Mouse (Mus musculus): ENCODE results near the gene Atrn. TPM values are rescaled to one million over a fixed set of nuclear protein-coding genes. Genes with fewer than 3 reads are reported as not detected.
A peak's percentile ranks its signal among the peaks of the same experiment; 100 is the strongest.

The Atrn gene
- total RNA-seq (2015) (38.4 and 41.2 TPM in 2 replicates), total RNA-seq (2017) (30.4 and 33.0 TPM in 2 replicates)

GRCm38 (mm10) chr2:130905751-130906583 is at the start of gene Atrn, which contains the start of gene 4930402H24Rik:
Atrn (plus strand) TSS chr2:130906495.
4930402H24Rik (minus strand) TSS chr2:130906406.
- peak; percentile 97 for ATAC-seq (replicated peaks; ENCODE audit: poor library complexity)

DNA sequence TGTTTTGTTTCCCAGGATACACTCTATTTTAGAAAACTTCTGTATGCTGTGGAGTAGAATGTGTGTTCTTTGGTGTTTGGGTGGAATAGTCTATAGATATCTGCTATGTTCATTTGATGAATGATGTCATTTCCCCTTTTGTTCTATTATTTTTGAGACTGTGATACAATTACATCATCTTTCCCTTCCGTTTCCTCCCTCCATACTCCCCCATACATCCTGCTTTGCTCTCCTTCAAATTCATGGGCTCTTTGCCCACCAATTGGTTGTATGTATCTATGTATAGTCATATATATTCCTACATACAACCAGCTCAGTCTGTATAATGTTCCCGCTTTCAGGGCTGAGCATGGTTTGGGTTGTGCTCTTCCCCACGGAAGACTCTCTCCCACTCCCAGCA is 44.2 kb upstream of the Atrn start:
- no peak; the same call in 1 of the 2 replicates for ATAC-seq (replicated peaks; ENCODE audit: poor library complexity)

DNA sequence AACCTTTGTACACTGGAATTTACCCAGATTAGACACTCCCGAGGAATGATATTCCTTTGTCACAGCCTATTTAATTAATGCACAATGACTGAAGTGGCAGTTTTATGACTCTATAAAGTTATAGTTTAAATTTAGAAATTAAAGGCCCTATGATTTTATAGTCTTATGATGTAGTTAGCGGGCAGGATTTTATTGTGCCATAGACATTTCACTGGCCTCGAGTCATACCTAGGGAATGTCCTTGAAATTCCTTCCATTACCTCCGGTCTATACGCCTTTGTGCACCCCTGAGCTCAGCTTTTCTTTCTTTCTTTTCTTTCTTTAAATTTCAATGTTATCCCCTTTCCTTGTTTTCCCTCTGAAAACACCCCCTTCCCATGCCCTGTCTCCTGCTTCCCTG is 35.4 kb upstream of the Atrn start:
- ATAC-seq (replicated peaks; ENCODE audit: poor library complexity) = no peak

DNA sequence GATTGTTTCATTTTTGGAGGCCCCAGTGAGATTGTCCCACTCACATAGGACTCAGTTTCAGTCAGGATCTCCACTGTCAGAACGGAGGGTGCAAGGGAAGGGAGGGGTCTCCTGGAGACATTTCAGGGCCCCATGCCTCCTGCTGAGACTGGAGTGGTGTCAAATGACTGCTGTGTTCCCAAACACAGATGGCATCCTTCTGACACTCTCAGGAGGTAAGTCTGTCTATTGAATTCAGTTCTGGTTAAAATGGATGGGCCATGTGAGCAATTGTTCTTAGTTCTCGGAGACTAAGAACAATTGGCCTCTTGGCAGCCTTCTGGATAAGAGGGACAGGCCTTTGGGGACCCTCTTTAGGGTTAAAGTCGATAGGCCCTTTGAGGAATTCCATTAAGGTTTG is 28.9 kb upstream of the Atrn start:
- no peak for ATAC-seq (replicated peaks; ENCODE audit: poor library complexity)

GRCm38 (mm10) chr2:130886983-130887382 is 19.3 kb upstream of the Atrn start:
- no peak for ATAC-seq (replicated peaks; ENCODE audit: poor library complexity)

DNA sequence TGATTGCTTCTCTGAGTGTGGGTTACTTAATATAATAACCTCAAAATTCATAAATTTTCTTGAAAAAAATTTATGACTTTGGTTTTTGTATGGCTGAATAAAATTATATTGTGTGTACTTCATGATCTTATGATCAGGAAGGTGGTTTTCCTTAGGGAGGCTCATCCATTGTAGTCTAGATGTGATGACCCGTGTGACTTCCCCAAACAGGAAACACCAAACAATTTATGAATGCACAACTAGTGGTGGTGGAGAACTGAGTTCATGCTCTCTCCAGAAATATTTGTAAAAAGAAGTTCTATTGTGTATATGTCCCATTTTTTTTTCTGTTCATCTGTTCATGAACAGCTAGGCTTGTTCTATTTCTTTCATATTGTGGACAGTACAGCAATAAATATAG is 18.8 kb upstream of the Atrn start:
- no peak for ATAC-seq (replicated peaks; ENCODE audit: poor library complexity)

- no peak for ATAC-seq (replicated peaks; ENCODE audit: poor library complexity)
Observed at GRCm38 (mm10) chr2:130896944-130897343, 9.4 kb upstream of the Atrn start.

DNA sequence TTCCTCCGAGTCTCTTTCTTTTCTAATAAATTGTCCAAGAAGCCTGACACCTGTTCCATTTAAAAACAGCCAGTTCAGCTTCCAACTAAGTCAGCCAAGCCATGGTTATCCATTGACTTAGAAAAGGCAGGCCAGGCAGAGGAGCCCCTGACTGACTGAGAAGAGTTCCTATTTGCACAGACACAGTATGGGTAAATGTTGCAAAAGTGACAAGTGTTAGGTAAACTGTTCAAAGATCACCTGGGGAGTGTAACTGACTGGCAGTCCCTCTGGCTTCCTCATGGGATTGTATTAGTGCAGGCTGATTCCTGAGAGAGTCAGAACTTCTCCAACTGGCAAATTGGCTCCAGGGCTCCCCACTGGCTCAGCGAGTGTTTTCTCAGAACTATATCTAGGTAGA is 8.4 kb upstream of the Atrn start:
- no peak for ATAC-seq (replicated peaks; ENCODE audit: poor library complexity)

- no peak for ATAC-seq (replicated peaks; ENCODE audit: poor library complexity)
Observed at GRCm38 (mm10) chr2:130898783-130899182, 7.5 kb upstream of the Atrn start.

GRCm38 (mm10) chr2:130906584-130907315 is 455 bp downstream of the Atrn start:
- ATAC-seq (replicated peaks; ENCODE audit: poor library complexity) = peak; percentile 10; the same call in 1 of the 2 replicates

GRCm38 (mm10) chr2:130911691-130912090 is 5.4 kb downstream of the Atrn start:
- ATAC-seq (replicated peaks; ENCODE audit: poor library complexity) = no peak

GRCm38 (mm10) chr2:130914873-130915272 is 8.6 kb downstream of the Atrn start:
- ATAC-seq (replicated peaks; ENCODE audit: poor library complexity) = no peak

GRCm38 (mm10) chr2:130916521-130917147 is 10.3 kb downstream of the Atrn start:
- no peak for ATAC-seq (replicated peaks; ENCODE audit: poor library complexity)

DNA sequence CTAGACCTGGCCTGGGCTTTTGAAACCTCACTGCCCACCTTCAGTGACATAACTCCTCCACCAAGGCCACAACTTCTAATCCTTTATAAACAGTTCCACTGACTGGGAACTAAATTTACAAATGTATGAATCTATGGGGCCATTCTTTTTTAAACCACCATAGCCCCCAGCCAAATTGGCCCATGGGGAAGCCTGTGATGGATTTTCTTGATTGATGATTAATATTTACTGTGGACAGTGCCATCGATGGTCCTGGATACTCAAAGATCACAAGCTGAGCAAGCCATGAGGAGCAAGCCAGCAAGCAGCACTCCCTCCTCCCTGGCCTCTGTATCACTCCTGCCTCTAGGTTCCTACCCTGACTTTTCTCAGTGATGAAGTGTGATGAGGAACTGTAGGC is 11.4 kb downstream of the Atrn start:
- ATAC-seq (replicated peaks; ENCODE audit: poor library complexity) = no peak

DNA sequence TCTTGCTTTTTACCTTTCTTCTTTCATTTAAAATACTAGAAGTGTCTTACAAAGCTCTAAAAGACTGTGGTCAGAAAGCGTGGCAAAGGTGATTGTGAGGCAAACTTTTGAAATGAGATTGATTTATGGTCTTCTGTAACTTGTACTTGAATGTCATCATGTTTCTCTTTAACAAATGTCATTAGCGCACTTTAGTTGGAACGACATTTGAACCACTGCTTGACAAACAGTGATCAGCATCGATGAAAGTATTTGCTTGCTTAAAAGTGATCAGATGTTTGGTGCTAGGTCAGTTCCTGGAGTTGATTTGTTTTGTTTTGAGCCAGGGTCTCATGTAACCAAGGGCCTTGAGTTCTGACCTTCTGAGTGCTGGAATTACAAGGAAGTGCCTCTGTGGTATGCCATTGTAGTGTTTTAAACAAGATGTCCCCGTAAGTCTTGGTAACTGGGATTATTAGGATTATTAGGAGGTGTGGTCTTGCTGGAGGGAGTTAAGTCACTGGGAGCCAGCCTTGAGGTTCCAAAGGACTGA is 12.8 kb downstream of the Atrn start:
- no peak for ATAC-seq (replicated peaks; ENCODE audit: poor library complexity)

DNA sequence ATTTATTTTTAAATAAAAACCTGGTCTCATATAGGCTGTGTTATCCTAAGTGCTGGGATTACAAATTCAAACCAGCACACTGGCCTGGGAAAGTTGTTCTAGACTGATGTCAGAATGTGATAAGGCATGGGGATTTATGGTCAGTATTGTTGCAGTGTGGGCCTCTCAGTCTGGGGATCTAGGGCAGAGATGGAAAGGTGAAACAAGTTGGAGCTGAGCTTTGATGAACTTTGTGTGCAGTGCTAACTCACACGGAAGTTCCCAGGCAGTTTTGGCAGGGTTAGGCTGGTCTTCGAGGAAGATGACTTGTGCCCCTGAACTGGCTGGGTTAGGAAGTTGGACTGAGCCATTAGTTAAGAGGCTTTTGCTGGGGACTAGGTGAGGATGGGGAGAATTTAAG is 18.7 kb downstream of the Atrn start:
- no peak for ATAC-seq (replicated peaks; ENCODE audit: poor library complexity)

GRCm38 (mm10) chr2:130928031-130928430 is 21.7 kb downstream of the Atrn start:
- no peak for ATAC-seq (replicated peaks; ENCODE audit: poor library complexity)

- ATAC-seq (replicated peaks; ENCODE audit: poor library complexity) = no peak
Observed at GRCm38 (mm10) chr2:130928530-130928929, 22.2 kb downstream of the Atrn start.

DNA sequence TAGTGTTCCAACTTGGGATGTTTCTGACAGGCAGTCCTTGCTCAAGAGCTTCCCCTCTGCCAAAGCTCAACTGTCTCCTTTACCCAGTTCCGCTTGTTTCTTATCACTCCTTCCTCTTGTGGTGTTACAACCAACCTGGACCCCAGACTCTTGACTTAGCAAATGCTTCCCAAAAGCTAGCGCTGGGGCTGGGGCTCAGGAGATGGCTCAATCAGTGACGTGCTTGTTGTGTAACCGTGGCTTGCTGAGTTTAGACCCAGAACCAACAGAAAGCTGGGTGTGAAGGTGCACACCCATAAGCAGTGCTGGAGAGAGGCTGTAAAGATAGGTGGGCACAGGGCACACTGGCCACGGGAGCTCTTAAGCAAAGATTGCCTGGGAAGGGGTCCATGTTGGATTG is 23.7 kb downstream of the Atrn start:
- peak; percentile 85 for ATAC-seq (replicated peaks; ENCODE audit: poor library complexity)

DNA sequence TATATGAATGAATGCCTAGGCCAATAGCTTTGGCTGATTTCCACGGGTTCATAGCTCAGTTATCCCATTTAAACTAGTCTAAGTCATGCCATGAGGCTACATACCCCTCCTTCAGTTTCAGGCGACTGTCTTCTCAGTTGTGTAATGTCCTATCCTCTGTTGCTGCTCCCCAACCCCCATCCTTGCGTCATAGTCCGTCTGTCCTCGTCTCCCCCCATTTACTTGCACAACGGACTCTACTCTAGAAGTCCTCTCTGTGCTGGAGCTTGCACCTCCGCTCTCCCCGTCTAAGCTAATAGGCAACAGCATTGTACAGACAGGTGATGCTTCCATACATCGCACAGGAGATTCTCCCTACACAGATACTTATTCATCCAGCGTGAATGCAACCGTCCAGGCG is 26.6 kb downstream of the Atrn start:
- ATAC-seq (replicated peaks; ENCODE audit: poor library complexity) = peak; percentile 80

DNA sequence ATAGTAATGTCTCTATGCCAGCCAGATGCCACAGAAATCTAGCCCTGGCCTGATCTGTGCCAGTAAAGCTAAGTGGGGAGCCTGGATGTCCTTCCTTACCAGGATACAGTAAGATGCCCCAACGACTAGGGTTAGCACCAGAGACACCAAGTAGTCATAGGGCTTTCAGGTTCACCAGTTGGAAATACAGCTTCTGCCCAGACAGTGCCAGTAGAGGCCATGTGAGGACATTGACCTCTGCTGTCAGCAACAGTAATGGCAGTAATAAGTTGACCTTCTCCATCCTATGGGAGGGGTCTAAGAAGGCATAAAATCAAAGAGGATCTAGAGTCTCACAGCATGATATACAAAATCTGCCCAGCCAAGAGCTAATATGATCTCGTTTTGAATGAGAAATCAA is 43.5 kb downstream of the Atrn start:
- ATAC-seq (replicated peaks; ENCODE audit: poor library complexity) = no peak
